Mouse (Mus musculus): ENCODE measurements around the gene Psenen. TPM values are rescaled to one million over a fixed set of nuclear protein-coding genes. Genes with fewer than 3 reads are reported as not detected.

The Psenen gene
- polyA plus RNA-seq, 2 experiments = 136 to 141 TPM

GRCm38 (mm10) chr7:30596811-30597210 is 33.4 kb upstream of the Psenen start:
- WGBS = 68% methylated on average over 5 of the region's 5 CpGs
- TF ChIP-seq POLR2A (IDR thresholded peaks at IDR 0.05; ENCODE audit: borderline replicate concordance, extremely low read depth, insufficient read depth, insufficient read length) = no peak
- H3K9me3 ChIP-seq (ENCODE audit: control insufficient read depth, low read length) = no peaks in the 10 kb centered on the region

DNA sequence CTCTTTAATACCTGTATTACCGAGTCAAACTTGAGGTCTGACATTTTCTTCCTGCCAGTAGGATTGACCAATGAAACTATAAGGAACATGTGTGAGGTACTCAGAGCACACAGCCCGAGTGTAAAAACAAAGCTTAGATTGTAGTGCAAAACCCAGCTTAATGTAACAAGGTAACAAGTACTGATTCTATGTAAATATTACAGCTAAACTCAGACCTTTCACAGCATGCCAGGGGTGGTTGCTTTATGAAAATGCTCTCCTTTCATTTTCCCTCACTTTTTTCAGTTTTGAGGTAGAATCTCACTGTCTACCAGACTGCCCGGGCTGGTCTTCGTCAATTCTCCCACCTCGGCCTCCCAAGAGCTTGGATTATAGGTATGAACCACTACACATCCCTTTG is 32.7 kb upstream of the Psenen start:
- Histone ChIP-seq H3K27ac (replicated peaks; ENCODE audit: low read depth, low read length) (no peak overlapping the region), H3K4me2 (replicated peaks; ENCODE audit: low read depth, low read length, severe bottlenecking) (no peak overlapping the region), H3K9ac (ENCODE audit: low read depth, low read length, severe bottlenecking) (no peak overlapping the region), H3K4me3 (replicated peaks; ENCODE audit: low read length) (no peak overlapping the region), H3K9me3 (ENCODE audit: control insufficient read depth, low read length) (no peaks in the 10 kb centered on the region), H3K36me3 (ENCODE audit: control insufficient read depth, insufficient read depth, low read length) (no peaks in the 10 kb centered on the region), H3K4me1 (ENCODE audit: control insufficient read depth, insufficient read depth, low read length) (no peaks in the 10 kb centered on the region), H3K27me3 (ENCODE audit: control insufficient read depth, insufficient read depth, low read length) (no peaks in the 10 kb centered on the region)
- 66% methylated on average over 5 of the region's 5 CpGs for WGBS
- DNase-seq (ENCODE audit: low spot score) = no peak
- TF ChIP-seq POLR2A (IDR thresholded peaks at IDR 0.05; ENCODE audit: borderline replicate concordance, extremely low read depth, insufficient read depth, insufficient read length) = no peak
- no peak for ATAC-seq (ENCODE audit: low FRiP score, low read depth)

More at GRCm38 (mm10) chr7:30596811-30597210, 33.4 kb upstream of the Psenen start:
- no peak for DNase-seq (ENCODE audit: low spot score)
- ATAC-seq (ENCODE audit: low FRiP score, low read depth) = no peak
- no peak overlapping the region for H3K9ac ChIP-seq (ENCODE audit: low read depth, low read length, severe bottlenecking)
- no peaks in the 10 kb centered on the region for H3K27me3 ChIP-seq (ENCODE audit: control insufficient read depth, insufficient read depth, low read length)
- H3K4me2 ChIP-seq (replicated peaks; ENCODE audit: low read depth, low read length, severe bottlenecking) = no peak overlapping the region
- H3K4me1 ChIP-seq (ENCODE audit: control insufficient read depth, insufficient read depth, low read length) = no peaks in the 10 kb centered on the region
- no peaks in the 10 kb centered on the region for H3K36me3 ChIP-seq (ENCODE audit: control insufficient read depth, insufficient read depth, low read length)
- no peak overlapping the region for H3K4me3 ChIP-seq (replicated peaks; ENCODE audit: low read length)
- H3K27ac ChIP-seq (replicated peaks; ENCODE audit: low read depth, low read length) = no peak overlapping the region

- H3K9ac ChIP-seq (ENCODE audit: low read depth, low read length, severe bottlenecking) = no peak overlapping the region
- DNase-seq (ENCODE audit: low spot score) = no peak
- H3K27ac ChIP-seq (replicated peaks; ENCODE audit: low read depth, low read length) = no peak overlapping the region
- ATAC-seq (ENCODE audit: low FRiP score, low read depth) = no peak
- no peak overlapping the region for H3K4me3 ChIP-seq (replicated peaks; ENCODE audit: low read length)
- H3K27me3 ChIP-seq (ENCODE audit: control insufficient read depth, insufficient read depth, low read length) = no peaks in the 10 kb centered on the region
- WGBS = 66% methylated on average over 4 of the region's 4 CpGs
- H3K9me3 ChIP-seq (ENCODE audit: control insufficient read depth, low read length) = no peaks in the 10 kb centered on the region
- H3K36me3 ChIP-seq (ENCODE audit: control insufficient read depth, insufficient read depth, low read length) = no peaks in the 10 kb centered on the region
- H3K4me2 ChIP-seq (replicated peaks; ENCODE audit: low read depth, low read length, severe bottlenecking) = no peak overlapping the region
- TF ChIP-seq POLR2A (IDR thresholded peaks at IDR 0.05; ENCODE audit: borderline replicate concordance, extremely low read depth, insufficient read depth, insufficient read length) = no peak
- peaks cover 3% of the 10 kb centered on the region; the same call in 1 of the 2 replicates for H3K4me1 ChIP-seq (ENCODE audit: control insufficient read depth, insufficient read depth, low read length)
Measured at GRCm38 (mm10) chr7:30594510-30595024, 31.1 kb upstream of the Psenen start.

DNA sequence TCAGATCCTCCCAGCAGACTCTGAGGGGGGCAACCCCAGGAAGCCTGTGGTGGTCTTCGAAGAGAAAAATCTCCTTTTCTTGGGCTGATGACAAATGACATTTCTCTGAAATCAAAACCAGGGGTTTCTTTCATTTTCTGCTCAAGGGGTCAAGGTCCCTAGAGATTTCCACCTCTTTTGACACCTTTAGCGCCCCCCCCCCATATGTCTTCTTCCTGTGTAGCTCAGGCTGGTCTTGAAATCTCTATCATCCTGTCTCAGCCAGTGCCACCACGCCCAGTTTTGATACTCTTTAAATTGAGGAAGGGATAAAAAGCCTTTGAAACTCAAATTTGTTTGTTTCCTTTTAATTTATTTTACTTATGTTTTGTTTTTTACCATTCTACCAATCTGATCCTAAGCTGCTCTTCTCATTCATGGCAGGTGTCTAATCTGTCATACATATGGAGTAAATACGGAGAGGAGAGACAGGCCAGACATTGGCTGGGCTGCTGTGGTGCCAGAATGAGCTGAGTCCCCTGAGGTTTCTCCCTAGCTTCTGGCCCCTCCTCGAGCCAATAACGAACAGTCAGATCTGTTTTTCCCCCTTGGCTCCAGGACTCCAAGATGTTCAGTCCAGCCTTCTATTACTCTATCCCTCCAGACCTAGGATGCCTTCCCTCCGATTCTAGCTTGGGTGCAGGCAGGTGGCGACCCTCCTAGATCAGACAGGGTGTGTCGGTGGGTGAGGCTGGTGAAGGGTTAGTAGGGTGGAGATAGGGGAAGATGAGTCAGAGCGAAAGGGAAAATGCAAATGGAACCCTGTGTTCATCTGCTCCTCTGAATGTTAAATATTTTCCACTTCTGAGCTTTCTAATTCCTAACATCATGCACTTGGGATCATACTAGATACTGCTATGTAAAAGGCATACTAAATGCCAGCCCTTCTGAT is 30.4 kb upstream of the Psenen start:
- no peak overlapping the region for H3K9ac ChIP-seq (ENCODE audit: low read depth, low read length, severe bottlenecking)
- no peak for ATAC-seq (ENCODE audit: low FRiP score, low read depth)
- no peak overlapping the region for H3K27ac ChIP-seq (replicated peaks; ENCODE audit: low read depth, low read length)
- TF ChIP-seq POLR2A (IDR thresholded peaks at IDR 0.05; ENCODE audit: borderline replicate concordance, extremely low read depth, insufficient read depth, insufficient read length) = no peak
- no peak overlapping the region for H3K4me3 ChIP-seq (replicated peaks; ENCODE audit: low read length)
- no peak overlapping the region for H3K4me2 ChIP-seq (replicated peaks; ENCODE audit: low read depth, low read length, severe bottlenecking)
- 76% methylated on average over 10 of the region's 10 CpGs for WGBS
- no peak for DNase-seq (ENCODE audit: low spot score)
- H3K4me1 ChIP-seq (ENCODE audit: control insufficient read depth, insufficient read depth, low read length) = peaks cover 3% of the 10 kb centered on the region; the same call in 1 of the 2 replicates
- no peaks in the 10 kb centered on the region for H3K27me3 ChIP-seq (ENCODE audit: control insufficient read depth, insufficient read depth, low read length)
- no peaks in the 10 kb centered on the region for H3K36me3 ChIP-seq (ENCODE audit: control insufficient read depth, insufficient read depth, low read length)
- no peaks in the 10 kb centered on the region for H3K9me3 ChIP-seq (ENCODE audit: control insufficient read depth, low read length)

DNA sequence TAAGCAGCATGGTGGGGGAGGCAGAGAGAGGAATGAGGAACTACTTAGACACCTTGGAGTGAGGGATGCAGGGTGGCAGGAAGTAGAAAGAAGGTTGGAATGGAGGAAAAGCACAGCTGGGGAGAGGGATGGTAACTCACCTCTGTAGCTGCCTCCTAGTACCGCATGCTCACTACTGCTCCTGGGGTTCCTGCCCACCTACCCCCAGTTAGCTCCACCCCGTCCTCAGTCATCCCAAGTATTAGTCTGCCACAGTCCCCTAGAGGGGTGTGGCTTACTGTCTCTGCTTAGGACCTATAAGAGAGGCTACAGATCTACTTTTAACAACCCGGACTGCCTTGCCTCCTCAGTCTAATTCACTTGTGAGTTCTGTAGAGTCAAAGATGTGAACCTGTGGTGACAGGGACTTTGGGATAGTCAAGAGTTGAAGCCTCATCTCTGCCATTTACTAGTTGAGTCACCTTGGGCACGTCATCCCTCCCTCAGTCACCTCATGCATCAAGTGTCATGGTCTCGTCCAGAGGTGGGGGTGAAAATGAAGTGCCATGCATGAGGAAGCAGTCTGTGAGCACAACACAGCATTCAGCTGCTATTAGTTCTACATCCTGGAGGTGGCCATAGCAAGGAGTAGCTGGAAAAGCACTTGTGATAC is 29.5 kb upstream of the Psenen start:
- Histone ChIP-seq H3K27ac (replicated peaks; ENCODE audit: low read depth, low read length) (no peak overlapping the region), H3K27me3 (ENCODE audit: control insufficient read depth, insufficient read depth, low read length) (no peaks in the 10 kb centered on the region), H3K36me3 (ENCODE audit: control insufficient read depth, insufficient read depth, low read length) (no peaks in the 10 kb centered on the region), H3K9me3 (ENCODE audit: control insufficient read depth, low read length) (no peaks in the 10 kb centered on the region), H3K9ac (ENCODE audit: low read depth, low read length, severe bottlenecking) (no peak overlapping the region), H3K4me2 (replicated peaks; ENCODE audit: low read depth, low read length, severe bottlenecking) (no peak overlapping the region), H3K4me1 (ENCODE audit: control insufficient read depth, insufficient read depth, low read length) (peaks cover 3% of the 10 kb centered on the region; the same call in 1 of the 2 replicates), H3K4me3 (replicated peaks; ENCODE audit: low read length) (no peak overlapping the region)
- no peak for ATAC-seq (ENCODE audit: low FRiP score, low read depth)
- DNase-seq (ENCODE audit: low spot score) = no peak
- TF ChIP-seq POLR2A (IDR thresholded peaks at IDR 0.05; ENCODE audit: borderline replicate concordance, extremely low read depth, insufficient read depth, insufficient read length) = no peak
- 39% methylated on average over 5 of the region's 5 CpGs for WGBS
